Mouse (Mus musculus): ENCODE data around the gene C2cd4c. TPM values are rescaled to one million over a fixed set of nuclear protein-coding genes. Genes with fewer than 3 reads are reported as not detected.
A peak's percentile ranks its signal among the peaks of the same experiment; 100 is the strongest.

Gene C2cd4c
- polyA plus RNA-seq, 1 experiment from 2014 or later = not detected

GRCm38 (mm10) chr10:79577376-79577775, 36.4 kb downstream of the C2cd4c start:
- Histone ChIP-seq H3K27me3 (0 out of 2 replicates have a peak, but pooled peaks cover 3% of the 10 kb centered on the region), H3K4me3 (no peak overlapping the region), H3K4me1 (no peaks in the 10 kb centered on the region), H3K9ac (no peak overlapping the region), H3K9me3 (no peaks in the 10 kb centered on the region), H3K4me2 (no peak overlapping the region), H3K27ac (no peak overlapping the region), H3K36me3 (no peaks in the 10 kb centered on the region)
- WGBS = 74% methylated on average over 4 of the region's 4 CpGs
- no peak for ATAC-seq (ENCODE audit: insufficient number of reproducible peaks, insufficient read depth, low FRiP score, low TSS enrichment, low read depth)

GRCm38 (mm10) chr10:79575754-79576153, 38.1 kb downstream of the C2cd4c start:
- WGBS = 71% methylated on average over 6 of the region's 6 CpGs
- H3K4me3 ChIP-seq = no peak overlapping the region
- H3K36me3 ChIP-seq = no peaks in the 10 kb centered on the region
- H3K9ac ChIP-seq = no peak overlapping the region
- no peak overlapping the region for H3K4me2 ChIP-seq
- no peaks in the 10 kb centered on the region for H3K4me1 ChIP-seq
- no peak overlapping the region for H3K27ac ChIP-seq
- 0 out of 2 replicates have a peak, but pooled peaks cover 3% of the 10 kb centered on the region for H3K27me3 ChIP-seq
- H3K9me3 ChIP-seq = no peaks in the 10 kb centered on the region
- ATAC-seq (ENCODE audit: insufficient number of reproducible peaks, insufficient read depth, low FRiP score, low TSS enrichment, low read depth) = no peak

DNA sequence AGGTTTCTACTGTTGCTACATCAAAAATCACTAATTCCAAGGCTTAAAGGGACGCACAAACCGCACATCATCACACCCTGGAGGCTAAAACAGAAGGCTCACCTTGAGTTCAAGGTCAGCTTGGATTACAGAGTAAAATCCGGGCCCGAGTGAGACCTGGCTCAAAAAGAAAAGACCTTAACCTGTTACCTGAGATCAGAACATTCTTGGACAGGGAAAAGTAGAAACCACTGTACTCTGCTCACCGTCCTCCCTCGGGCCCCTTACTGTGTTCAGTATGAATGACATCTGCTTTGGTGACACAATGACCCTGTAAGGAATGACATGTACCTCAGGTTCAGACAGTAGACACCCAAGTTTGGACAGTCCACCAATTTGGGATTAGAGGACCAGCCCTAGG, 39.0 kb downstream of the C2cd4c start:
- Histone ChIP-seq H3K36me3 (no peaks in the 10 kb centered on the region), H3K9ac (no peak overlapping the region), H3K4me2 (no peak overlapping the region), H3K27me3 (0 out of 2 replicates have a peak, but pooled peaks cover 1% of the 10 kb centered on the region), H3K4me3 (no peak overlapping the region), H3K9me3 (no peaks in the 10 kb centered on the region), H3K4me1 (no peaks in the 10 kb centered on the region), H3K27ac (no peak overlapping the region)
- no peak for ATAC-seq (ENCODE audit: insufficient number of reproducible peaks, insufficient read depth, low FRiP score, low TSS enrichment, low read depth)
- WGBS = 83% methylated on average over 6 of the region's 6 CpGs

DNA sequence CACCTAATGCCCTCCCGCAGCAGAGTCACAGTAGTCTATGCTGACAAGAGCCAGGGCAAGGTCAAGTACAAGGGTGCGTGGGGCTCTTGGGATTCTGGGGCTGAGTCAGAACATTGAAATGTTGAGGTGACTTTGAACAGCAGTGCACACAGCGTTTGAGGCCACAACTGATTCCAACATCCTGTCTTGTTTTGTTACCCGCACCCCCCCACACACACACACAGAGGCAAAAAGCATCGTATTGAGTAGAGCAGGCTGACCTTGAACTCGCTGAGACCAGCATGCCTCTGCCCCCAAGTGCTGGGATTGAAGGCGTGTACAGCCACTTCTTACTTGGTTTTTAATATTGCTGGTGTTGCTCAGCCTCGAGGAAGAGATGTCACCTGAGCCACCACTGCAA, 39.5 kb downstream of the C2cd4c start:
- Histone ChIP-seq H3K4me2 (no peak overlapping the region), H3K4me1 (no peaks in the 10 kb centered on the region), H3K27me3 (no peaks in the 10 kb centered on the region), H3K4me3 (no peak overlapping the region), H3K27ac (no peak overlapping the region), H3K9me3 (no peaks in the 10 kb centered on the region), H3K36me3 (no peaks in the 10 kb centered on the region), H3K9ac (no peak overlapping the region)
- no peak for ATAC-seq (ENCODE audit: insufficient number of reproducible peaks, insufficient read depth, low FRiP score, low TSS enrichment, low read depth)
- WGBS = 81% methylated on average over 8 of the region's 8 CpGs

- Histone ChIP-seq H3K27me3 (no peaks in the 10 kb centered on the region), H3K4me2 (no peak overlapping the region), H3K9ac (no peak overlapping the region), H3K9me3 (no peaks in the 10 kb centered on the region), H3K4me3 (no peak overlapping the region), H3K4me1 (no peaks in the 10 kb centered on the region), H3K27ac (no peak overlapping the region), H3K36me3 (no peaks in the 10 kb centered on the region)
- ATAC-seq (ENCODE audit: insufficient number of reproducible peaks, insufficient read depth, low FRiP score, low TSS enrichment, low read depth) = 0 out of 2 replicates have a peak, but pooled peaks have one; percentile 48
- WGBS = 86% methylated on average over 6 of the region's 6 CpGs
Measured at GRCm38 (mm10) chr10:79573611-79574010, 40.2 kb downstream of the C2cd4c start.

DNA sequence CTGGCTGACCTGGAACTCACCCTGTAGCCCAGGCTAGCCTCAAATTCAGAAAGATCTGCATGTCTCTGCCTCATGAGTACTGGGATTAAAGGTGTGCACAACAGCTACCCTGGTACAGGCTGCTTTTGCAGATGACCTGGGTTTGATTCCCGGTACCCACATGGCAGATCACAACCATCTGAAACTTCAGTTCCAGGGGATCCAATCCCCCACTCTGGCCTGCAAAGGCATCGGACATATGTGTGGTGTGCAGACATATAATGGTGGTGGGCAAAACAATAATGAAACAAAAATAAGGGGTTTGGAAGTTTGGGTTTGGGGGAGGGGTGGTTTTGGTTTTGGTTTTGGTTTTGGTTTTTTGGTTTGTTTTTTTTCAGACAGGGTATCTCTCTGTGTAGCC, 42.5 kb downstream of the C2cd4c start:
- no peak overlapping the region for H3K4me3 ChIP-seq
- no peaks in the 10 kb centered on the region for H3K27me3 ChIP-seq
- no peaks in the 10 kb centered on the region for H3K9me3 ChIP-seq
- no peaks in the 10 kb centered on the region for H3K4me1 ChIP-seq
- 95% methylated on average over 2 of the region's 2 CpGs for WGBS
- H3K36me3 ChIP-seq = no peaks in the 10 kb centered on the region
- no peak overlapping the region for H3K4me2 ChIP-seq
- H3K27ac ChIP-seq = no peak overlapping the region
- no peak for ATAC-seq (ENCODE audit: insufficient number of reproducible peaks, insufficient read depth, low FRiP score, low TSS enrichment, low read depth)
- no peak overlapping the region for H3K9ac ChIP-seq

DNA sequence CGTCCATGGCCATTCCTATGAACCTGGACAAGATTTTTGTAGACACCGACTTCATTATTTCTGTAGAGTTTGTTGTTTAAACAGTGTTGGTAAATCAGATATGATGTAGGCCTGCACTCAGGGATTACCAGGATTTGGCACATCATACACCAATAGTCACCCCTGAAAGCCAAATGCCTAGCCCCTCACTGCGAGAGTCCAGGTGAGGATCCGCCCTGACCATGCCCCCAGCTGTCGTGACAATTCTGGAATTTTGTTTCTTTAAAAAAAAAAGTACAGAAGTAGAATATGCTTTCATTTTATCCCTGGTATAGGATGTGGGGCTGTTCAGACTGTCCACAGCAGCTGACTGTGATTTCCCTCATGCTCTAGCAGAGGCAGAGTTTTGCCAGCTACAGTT, 43.9 kb downstream of the C2cd4c start:
- Histone ChIP-seq H3K4me2 (no peak overlapping the region), H3K4me3 (no peak overlapping the region), H3K4me1 (no peaks in the 10 kb centered on the region), H3K27ac (no peak overlapping the region), H3K9ac (no peak overlapping the region), H3K27me3 (no peaks in the 10 kb centered on the region), H3K9me3 (no peaks in the 10 kb centered on the region), H3K36me3 (no peaks in the 10 kb centered on the region)
- no peak for ATAC-seq (ENCODE audit: insufficient number of reproducible peaks, insufficient read depth, low FRiP score, low TSS enrichment, low read depth)
- 87% methylated on average over 5 of the region's 5 CpGs for WGBS

GRCm38 (mm10) chr10:79559716-79560115, 54.1 kb downstream of the C2cd4c start:
- no peak overlapping the region for H3K9ac ChIP-seq
- H3K4me1 ChIP-seq = peaks cover 9% of the 10 kb centered on the region; the same call in 1 of the 2 replicates
- no peak for ATAC-seq (ENCODE audit: insufficient number of reproducible peaks, insufficient read depth, low FRiP score, low TSS enrichment, low read depth)
- no peak overlapping the region for H3K27ac ChIP-seq
- 85% methylated on average over 2 of the region's 2 CpGs for WGBS
- peaks cover 4% of the 10 kb centered on the region; the same call in 1 of the 2 replicates for H3K9me3 ChIP-seq
- H3K4me3 ChIP-seq = no peak overlapping the region
- no peak overlapping the region for H3K4me2 ChIP-seq
- no peaks in the 10 kb centered on the region for H3K36me3 ChIP-seq
- H3K27me3 ChIP-seq = no peaks in the 10 kb centered on the region

- Histone ChIP-seq H3K4me1 (peaks cover 25% of the 10 kb centered on the region), H3K9me3 (no peaks in the 10 kb centered on the region; the same call in 1 of the 2 replicates), H3K4me3 (no peak overlapping the region), H3K9ac (no peak overlapping the region), H3K27me3 (no peaks in the 10 kb centered on the region), H3K36me3 (no peaks in the 10 kb centered on the region), H3K4me2 (no peak overlapping the region), H3K27ac (no peak overlapping the region)
- WGBS = 95% methylated on average over 5 of the region's 5 CpGs
- ATAC-seq (ENCODE audit: insufficient number of reproducible peaks, insufficient read depth, low FRiP score, low TSS enrichment, low read depth) = no peak
Measured at GRCm38 (mm10) chr10:79557496-79557895, 56.3 kb downstream of the C2cd4c start.

GRCm38 (mm10) chr10:79556951-79557350, 56.9 kb downstream of the C2cd4c start:
- no peaks in the 10 kb centered on the region; the same call in 1 of the 2 replicates for H3K9me3 ChIP-seq
- no peak overlapping the region for H3K27ac ChIP-seq
- H3K4me3 ChIP-seq = no peak overlapping the region
- peaks cover 31% of the 10 kb centered on the region for H3K4me1 ChIP-seq
- H3K4me2 ChIP-seq = no peak overlapping the region
- WGBS = 91% methylated on average over 5 of the region's 5 CpGs
- ATAC-seq (ENCODE audit: insufficient number of reproducible peaks, insufficient read depth, low FRiP score, low TSS enrichment, low read depth) = no peak
- H3K9ac ChIP-seq = no peak overlapping the region
- H3K36me3 ChIP-seq = no peaks in the 10 kb centered on the region
- H3K27me3 ChIP-seq = no peaks in the 10 kb centered on the region

Data from embryonic facial prominence, embryonic 13.5 days (tissue).